Mouse (Mus musculus) T-helper 2 cell (primary cell): ENCODE measurements at regions not wholly inside any gene's neighbourhood (a gene's known extent, or its start where the extent isn't known, plus 50 kb on each side); places are given as distances from the start of the nearest gene placed in this dataset.
"Not testable (repeated sequence)": the region's sequence is repeated elsewhere in the genome, so short reads cannot be mapped to it uniquely, and the experiment has no call there.

Source experiments
- in situ Hi-C: fragments of 300-600 bp; cut with MboI, MseI; formaldehyde crosslinking; loops from one replicate; pipeline ENCODE4 v1.15.1; 2025; ENCODE audit warnings: high pct_unique_total_duplicates

DNA sequence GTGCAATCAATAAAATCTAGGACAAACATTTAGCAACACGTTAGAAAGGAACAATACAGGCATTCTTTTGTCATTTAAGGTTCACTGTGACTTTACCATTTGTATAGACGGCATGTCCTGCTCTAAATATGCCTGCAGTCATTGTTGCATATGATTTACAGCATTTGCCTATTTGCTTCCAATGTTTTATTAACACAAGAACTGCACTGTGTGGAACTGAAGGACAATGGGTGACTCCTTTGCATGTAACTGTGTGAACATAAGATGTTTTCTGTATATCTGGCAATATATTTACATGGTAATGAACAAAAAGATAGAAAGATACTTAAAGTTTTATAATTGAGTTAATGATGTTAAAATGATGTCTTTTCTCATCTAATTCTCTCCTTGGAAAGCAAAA is 57.1 kb downstream of the Pou4f1 start:
- in situ Hi-C loops = loop anchor here (10.0 kb wide), 1 partner anchor 1476 kb away; no protein-coding TSS in a partner anchor

DNA sequence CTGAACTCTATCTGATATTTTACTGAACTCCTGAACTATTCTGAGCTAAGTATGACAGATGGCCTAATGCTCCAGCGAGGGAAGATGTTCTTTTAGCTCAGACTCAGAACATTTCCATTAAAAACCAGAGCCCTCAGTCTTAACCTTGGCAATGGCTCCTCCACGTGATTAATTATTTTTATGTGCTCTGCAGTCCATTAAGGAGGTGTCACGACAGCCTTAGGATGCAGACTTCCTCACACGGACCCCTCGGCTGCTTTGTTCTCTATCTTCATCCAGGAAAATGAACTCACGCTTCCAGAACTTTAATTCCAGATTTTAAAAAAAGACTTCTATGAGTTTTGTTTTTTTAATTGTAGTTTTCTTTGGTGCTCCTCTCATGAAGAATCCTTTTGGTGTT is 57.5 kb downstream of the Pou4f1 start:
- in situ Hi-C loops = loop anchor here (10.0 kb wide), 1 partner anchor 1475 kb away; no protein-coding TSS in a partner anchor

DNA sequence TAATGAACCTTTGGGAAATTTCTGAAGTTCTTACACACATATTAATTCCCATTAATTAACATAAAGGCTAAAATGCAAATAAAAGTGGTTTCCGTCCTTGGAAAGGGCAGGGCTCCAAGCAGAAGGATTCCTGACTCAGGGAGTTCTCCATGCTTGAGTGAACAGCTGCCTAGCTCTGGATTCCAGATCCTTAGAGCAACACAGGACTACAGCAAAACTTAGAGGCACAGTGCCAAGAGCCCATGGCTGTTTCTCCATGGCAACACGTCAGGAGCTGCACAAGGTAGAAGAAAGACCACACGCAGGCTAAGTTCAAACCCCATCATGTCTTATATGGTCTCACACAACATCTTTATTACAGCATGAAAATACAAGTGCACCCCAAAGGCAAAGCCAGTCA is 61.7 kb downstream of the Pou4f1 start:
- in situ Hi-C loops = no loop called here

DNA sequence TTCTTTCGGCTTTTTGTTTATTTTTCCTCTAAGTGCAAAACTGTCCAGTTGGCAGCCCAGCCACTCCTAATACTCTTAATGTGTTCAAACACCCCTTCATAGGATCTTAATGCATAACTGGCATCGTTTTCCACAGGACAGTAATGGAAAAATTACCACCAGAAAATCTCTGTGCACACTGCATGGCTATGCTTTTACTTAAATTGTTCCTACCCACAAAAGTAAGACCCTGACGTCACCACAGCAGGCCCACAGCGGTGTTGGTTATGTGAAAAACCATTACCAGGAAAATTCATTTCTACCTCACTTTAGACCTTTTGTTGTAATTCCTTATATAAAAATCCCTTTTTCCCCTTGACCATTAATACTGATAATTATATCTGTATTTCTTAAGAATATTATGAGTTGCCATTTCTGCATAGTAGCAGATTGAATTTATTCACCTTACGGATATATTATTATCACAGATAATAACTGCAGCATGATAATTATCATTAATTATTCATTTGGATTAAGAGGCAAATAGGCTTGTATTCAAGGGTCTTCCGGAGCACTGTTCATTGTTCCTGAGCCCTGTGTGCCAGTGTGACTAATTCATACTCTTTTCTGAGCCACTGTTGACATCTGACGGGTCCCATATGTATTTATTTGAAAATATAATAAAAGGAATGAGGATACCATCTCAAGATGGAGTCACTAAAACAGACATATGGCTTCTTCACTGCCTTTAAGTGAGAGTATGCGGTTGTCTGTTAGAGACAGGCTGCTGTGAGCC is 78.3 kb downstream of the Pou4f1 start:
- in situ Hi-C loops = no loop called here

DNA sequence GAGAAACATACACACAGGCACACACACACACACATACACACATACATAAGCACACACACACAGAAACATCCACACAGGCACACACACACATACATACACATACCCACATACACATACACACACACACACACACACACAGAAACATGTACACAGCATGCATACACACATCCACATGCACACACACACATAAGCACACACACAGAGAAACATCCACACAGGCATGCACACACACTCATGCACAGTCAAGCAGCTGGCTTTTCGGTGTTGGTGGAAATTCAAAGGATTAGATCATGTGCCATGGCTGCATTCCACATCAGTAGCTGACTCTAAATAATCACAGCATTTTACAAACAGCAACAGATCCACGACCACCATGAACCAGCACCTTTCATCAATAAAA is 78.9 kb downstream of the Pou4f1 start:
- in situ Hi-C loops = no loop called here

DNA sequence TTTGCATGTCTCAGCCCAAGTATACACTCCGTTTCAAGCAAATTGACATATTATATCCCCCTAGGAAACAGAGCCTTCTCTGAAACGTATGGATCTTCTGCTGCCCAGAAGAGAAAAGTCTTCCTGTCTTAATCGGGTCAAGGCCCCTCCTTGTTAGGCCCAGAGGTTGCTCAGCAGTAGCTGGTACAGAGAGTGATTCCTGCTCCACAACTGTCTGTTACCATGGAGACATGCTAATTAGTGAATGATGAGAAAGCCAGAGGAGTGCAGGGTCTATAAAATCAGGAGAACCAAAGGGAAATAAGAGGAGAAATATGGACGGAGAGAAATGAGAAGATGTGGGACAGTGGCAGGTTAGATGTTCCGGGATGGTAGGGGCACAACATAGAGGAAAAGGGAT is 86.8 kb downstream of the Pou4f1 start:
- in situ Hi-C loops = no loop called here

DNA sequence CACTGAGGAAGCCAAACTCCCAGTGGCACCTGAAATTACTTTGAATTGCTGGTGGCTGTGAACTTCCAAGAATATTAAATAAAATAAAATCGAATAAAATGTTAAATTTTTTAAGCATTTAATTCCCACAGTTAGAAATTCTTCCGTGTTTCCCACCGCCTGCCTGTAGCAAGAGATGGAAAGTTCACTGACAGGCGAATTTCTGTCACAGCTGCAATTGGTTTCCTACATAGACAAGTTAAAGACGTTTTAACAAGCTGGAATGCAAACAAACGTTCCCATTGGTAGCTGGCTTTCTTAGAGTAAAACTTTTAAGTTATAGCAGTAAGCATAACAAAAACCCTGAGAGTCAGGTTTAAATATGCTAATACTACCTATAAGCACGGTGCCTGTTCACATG is 95.0 kb downstream of the Pou4f1 start:
- in situ Hi-C loops = no loop called here

DNA sequence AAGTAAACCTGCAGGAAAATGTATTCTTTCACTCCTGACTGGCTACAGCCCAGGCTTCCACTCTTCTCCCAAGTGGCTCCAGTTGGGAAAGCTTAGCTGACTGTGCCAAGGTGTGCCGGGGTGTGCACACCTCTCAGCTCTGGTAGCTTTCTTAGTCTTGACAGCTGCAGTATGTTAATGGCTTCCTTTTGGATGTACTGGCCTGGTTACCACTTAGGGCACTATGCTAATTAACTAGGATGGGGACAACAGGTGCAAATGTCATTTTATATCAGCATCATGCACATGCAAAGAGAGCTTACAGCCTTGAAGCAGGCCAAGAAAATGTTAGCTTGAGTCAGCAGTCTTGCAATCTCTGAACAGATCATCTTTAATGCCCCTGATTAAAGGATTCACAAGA is 111.2 kb downstream of the Pou4f1 start:
- in situ Hi-C loops = no loop called here

DNA sequence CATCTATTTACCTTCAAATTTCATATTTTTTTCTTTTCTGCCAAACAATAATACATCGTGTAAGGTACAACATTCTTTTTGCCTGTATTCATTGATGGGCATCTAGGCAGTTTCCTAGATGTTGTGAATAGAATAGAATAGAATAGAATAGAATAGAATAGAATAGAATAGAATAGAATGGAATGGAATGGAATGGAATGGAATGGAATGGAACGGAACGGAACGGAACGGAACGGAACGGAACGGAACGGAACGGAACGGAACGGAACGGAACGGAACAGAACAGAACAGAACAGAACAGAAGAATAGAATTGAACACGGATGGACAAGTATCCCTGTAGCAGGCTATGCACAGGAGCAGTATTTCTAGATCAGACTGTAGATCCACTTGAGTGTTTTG is 131.0 kb downstream of the Pou4f1 start:
- in situ Hi-C loops = not testable (repeated sequence)

DNA sequence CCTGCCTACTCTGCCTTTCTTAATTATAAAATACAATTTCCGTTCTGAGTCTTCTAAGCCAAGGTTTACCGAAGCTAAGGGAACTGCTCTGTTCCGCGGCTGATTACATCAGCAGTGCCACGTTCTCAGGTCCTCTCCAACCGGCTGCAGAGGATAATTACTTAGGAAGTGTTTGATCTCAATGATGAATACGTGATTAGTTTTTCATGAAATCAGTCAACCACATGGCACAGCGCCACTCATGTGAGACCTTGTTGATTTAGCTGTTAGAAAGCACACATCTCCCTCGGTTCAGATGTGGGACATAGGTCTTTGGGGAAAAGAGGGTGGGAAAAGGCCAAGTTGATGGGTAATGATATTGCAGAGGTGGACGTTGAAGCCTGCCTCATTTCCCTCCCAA is 141.7 kb downstream of the Pou4f1 start:
- in situ Hi-C loops = no loop called here

DNA sequence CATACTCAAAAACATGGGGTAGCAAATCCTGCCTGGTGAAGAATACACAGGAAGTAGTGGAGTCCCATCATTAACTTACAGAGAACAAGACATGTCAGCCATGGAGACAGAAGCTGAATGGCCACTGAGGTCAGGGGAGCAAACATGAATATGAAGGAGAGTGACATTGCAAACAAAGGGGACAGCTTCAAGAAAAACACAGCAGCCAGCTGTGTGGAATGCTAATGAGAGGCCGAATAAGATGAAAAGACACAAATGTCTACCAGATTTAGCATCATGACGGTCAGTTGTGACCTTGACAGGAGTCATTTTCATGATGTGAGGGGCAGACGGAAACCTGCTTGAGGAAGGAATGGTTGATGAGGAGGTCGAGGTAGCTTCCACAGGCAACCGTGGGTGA is 167.7 kb downstream of the Pou4f1 start:
- in situ Hi-C loops = no loop called here

DNA sequence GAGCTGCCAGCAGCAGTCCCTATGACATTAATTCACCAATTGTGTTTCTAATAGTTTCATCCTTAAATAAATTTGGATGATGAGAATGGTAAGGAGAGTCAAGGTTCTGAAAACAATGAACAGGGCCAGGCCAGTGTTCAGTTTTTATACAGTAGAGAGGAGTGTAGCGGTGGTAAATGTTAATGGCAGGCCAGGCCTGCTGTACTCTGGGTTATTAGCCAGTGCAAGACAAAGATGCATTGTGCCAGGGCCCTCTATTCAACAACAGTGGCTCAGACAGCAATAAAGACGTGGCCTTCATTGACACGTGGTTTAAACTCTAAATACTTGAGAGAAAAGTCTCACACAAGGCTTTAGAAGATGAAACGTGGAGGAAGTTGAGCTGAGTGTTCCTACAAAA is 169.5 kb downstream of the Pou4f1 start:
- in situ Hi-C loops = no loop called here

DNA sequence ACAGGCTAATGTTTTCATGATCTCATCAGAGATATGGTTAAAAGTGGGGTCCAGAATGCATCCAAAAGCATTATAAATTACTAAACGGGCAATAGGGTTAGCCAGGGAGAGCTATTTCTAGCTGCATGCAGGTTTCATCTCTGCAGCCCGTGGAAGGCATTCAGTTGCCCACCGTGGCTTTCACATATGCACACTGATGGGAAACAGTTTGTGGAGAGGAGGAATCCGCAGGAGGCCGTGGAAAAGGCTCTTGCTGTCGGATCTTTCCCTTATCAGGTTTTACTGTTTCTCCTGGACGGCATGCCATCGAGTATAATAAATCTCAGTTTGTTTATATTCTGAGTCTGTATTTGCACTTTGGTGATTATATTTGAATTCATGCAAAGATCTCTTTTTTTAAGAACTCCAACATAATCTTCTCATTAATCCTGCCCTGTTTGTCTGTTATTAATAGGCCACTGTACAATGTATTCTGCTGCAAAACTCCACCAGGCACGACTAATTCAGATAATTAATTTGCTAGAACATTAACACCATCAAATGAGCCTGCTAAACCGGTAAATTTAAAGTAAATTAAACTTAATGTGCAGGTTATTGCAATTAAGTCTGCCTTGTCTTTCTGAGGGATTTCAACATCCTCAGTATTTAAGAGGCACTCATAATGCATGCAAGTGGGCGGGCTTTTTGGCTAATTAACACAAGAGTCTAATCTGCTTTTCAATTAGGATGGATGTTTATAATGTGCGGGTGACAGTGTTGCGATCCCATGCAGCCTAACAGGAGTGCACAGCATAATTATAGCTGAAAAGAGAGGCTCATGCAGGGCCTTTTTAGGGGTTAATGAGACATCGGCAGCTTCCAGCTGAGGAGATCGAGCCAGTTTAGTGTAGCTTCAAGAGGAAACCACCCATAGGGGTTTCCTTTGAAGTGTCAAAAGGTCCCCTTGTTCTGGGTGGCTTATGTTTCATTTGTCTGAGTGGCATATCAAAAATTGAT is 170.2 kb downstream of the Pou4f1 start:
- in situ Hi-C loops = no loop called here

DNA sequence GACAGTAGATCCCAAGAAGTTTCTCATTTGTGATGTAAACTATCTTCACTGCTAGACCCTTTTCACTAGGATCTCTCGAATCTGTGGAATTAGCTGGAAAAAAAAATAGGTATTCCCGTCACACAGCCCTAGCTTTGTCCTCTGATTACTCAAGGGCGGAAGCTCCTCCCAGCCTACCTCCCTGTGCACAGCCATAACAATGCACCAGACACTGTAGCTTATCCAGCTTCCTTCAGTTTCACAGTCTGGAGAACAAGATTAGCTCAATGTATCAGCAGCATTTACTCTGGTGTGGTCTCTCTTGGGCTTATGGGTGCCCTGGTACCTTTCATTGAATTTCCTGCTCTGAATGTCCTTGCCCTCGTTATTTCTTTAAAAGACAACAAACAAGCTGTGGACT is 174.0 kb downstream of the Pou4f1 start:
- in situ Hi-C loops = no loop called here

DNA sequence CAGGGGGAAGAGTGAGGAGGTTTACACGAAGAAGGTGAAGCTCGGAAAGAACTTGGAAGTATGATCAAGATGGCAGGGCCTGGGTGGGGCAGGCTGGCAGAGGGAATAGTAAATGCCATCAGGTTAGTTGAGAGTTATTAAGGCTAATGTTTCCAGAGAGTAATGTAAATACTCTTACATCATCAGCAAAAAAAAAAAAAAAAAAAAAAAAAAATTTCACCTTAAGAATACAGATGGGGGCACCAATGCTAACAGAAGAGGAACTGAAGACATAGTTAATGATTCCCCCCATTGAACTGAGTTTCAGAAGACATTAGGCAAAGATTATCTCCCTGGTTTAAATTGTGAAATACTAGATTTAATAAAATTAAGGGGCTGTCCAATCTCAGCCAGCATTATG is 174.7 kb downstream of the Pou4f1 start:
- in situ Hi-C loops = no loop called here

DNA sequence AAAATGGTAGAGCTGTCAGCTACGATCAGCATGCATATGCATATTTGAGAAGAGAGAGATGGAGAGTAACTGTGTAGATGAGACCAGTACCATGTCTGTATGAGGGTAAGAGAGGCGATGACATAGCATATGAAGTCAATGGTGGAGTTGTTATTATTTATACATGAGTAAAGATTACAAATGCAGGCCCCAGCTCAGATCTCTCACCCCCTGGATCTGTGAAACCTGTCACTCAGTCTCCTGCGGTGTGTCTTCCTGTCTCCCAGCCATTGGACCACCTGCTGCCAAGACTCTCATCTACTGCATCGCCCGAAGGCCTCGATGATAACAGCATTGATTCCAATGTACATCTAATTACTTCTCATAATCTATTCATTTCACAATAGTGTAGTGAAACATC is 187.4 kb downstream of the Pou4f1 start:
- in situ Hi-C loops = no loop called here

DNA sequence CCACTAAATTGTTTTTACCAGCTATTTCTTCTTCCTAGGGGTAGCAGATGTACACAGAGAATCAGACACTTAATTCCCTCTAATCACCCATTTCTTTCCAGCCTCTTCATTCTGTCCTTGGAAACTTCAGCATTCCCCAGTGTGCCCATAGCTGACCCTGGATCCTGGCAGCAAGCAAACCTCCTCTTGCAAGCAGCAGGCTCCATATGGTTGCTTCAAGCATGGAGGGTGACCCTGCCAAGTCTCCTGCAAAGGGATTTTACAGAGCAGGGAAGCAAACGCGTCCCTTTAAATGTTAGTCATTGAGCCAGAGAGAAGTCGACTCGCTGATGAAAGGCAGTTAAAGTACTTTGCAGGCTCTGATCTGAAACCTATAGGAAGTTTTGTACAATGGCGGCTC is 187.9 kb downstream of the Pou4f1 start:
- in situ Hi-C loops = no loop called here

DNA sequence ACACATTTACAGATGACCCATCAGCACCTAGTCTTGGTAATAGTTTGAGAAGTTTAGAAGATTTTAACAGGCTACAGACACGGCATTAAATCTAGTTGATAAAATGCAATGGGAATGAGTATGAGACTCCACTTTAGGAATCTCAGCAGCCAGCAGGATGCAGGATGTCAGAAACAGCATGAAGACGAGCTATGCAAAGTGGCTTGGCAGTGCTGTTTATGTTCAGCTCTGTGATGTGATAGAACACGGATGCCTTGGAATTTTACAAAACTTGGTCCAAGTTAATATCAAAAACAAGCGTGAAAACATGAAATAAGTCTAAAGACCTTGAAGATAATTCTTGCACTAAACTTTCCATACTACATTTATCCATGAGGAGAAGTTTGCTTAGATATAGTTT is 193.0 kb downstream of the Pou4f1 start:
- in situ Hi-C loops = no loop called here

DNA sequence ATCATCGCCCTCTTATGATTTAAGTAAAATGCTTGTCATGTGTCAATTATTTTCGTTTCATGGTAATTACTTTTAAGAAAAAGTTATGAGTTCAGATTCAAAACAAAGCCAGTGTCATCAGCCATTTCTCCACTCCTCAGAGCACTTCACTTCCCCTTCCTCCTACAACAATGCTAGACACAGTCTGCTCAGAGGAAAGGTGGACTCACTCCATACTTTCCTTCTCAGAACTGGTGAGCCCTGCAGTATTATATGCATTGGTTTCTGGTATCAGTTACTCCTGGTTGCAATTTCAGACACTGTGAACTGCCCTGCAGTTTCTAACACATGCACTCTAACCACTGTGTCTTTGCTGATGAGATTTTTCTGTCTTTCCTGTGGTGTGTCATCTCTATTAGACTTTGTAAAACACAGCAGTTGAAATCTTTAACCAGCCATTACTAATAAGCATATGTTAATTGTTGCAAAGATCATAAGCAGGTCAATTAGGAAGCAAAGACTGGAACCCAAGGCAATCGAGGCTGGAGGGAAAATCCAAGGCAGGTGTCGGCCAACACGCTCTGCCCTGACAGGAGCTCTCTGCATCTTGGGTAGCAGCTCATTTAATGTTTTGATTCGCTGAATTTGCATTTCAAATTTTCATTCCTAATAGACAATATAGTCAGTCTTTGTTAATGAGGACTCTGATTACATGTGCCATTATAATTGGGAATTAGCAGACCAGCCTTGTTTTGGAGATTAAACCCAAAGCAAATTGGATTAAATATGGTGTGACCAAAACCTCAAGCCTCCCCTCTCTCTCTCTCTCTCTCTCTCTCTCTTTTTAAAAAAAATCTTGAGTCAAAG is 202.7 kb downstream of the Pou4f1 start:
- in situ Hi-C loops = no loop called here

DNA sequence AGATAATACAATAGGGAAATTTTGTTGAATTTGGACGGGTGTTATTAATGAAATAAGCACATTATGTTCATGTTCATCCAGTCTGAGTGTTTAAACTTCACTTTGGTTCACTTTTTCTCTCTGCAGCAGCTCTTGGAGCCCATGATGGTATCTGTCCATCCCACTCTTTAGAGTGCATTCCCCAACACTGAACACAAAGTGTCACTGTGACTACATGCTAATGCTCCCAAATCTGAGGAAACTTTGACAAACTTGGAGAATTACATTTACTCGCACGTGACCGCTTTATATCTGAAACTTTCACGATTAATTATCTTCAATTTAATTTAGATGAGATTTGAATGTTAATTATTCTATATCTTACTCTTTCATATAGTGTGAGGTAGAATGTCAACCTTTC is 250.8 kb downstream of the Pou4f1 start:
- in situ Hi-C loops = no loop called here

DNA sequence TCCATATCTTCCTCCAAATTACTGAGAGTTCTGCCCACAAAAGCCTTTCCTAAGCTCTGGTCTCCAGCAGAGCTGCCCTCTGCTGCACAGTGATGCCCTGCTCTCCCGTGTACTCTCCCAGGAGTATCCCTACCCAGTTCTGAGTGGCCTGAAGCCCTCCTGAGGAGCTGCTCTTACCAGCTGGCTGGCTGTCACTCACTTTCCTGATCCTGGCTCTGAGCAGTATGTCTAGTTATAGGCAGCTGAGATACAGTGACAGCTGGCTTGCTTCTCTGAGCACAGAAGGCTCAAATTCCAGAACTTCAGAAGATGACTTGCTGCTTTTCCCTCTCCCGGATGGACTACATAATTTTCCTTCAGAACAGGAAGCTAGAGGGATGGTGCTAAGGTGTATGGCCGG is 257.1 kb downstream of the Pou4f1 start:
- in situ Hi-C loops = no loop called here

DNA sequence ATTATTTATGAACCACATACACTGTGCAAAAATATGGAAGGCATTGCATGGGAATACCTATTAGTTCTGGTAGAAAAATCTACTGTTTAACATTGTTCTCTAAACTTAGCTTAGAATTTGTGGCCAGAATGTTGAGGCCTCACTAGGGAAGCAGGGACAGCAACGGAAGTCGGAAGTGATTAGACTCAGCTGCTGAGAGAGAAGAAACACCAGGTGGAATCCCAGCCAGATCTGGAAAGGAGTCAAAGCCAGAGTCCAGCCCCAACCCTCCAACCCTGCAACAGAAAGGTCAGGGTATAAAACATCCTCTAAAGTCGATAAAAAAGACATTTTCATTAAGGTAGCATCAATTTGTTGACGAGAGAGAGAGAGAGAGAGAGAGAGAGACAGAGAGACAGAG is 258.9 kb downstream of the Pou4f1 start:
- in situ Hi-C loops = no loop called here
